In the genomic region with DNA sequence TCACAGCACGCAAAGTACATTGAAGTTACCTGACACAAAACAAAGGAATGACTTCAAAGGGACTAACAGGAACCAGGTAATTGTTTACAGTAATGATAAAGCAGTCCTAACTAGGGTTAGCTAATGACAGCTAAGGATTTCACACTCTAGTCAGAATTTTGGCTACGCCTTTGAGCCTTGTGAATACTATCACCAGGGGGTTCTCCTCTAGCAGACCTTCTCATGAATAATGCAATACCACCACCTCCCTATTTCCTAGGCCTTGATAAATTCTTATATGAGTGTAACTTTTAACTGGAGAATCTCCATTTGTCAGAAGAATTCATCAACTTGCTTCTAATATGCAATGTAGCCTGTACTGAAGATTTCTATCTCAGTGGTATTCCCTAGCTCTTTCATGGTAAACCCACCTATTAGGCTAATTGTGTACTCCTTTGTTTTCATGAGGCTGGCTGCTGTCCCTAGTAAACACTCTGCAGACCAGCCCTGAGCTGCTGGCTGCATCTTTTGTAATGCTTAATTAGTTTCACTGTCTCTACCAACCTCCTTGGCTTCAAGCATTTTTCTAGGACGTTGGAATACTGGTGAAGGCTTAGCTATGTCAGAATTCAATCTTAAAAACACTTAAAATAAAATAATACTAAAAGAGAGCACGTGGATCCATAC, we compare ENCODE assay signal across 14 mouse cellular contexts.
DNase-seq lines count a peak whose midpoint lies in the region; ATAC-seq lines count a peak whose summit lies in the region.
"Had no signal": no experiment of that assay in that cellular context is flagged by ENCODE, and none has a peak within 500 bp of the region (broad histone marks: within the 10 kb centered on the region; RNA-seq: fewer than 3 reads in every experiment).

No protein-coding gene starts in this region.

- no peak overlapping the region for H3K9ac ChIP-seq in forebrain, embryonic 14.5 days (ENCODE audit: low read length)
- no peak overlapping the region for H3K9ac ChIP-seq in midbrain, embryonic 12.5 days (replicated peaks)
- H3K9ac ChIP-seq: embryonic facial prominence, embryonic 13.5 days; limb, embryonic 13.5 days; stomach, embryonic 15.5 days had no signal

- H3K27me3 ChIP-seq in forebrain, embryonic 14.5 days (replicated peaks; ENCODE audit: control insufficient read depth, insufficient read depth, low read length), result no peaks in the 10 kb centered on the region
- no peaks in the 10 kb centered on the region for H3K27me3 ChIP-seq in midbrain, embryonic 12.5 days
- H3K27me3 ChIP-seq: embryonic facial prominence, embryonic 13.5 days; limb, embryonic 13.5 days; stomach, embryonic 15.5 days had no signal

- intact Hi-C loops in left cerebral cortex, postnatal 25 days (cut with DNase I), result no loop called here

- no peaks in the 10 kb centered on the region for H3K36me3 ChIP-seq in forebrain, embryonic 14.5 days (ENCODE audit: control insufficient read depth, insufficient read depth, low read length)
- no peaks in the 10 kb centered on the region for H3K36me3 ChIP-seq in midbrain, embryonic 12.5 days
- H3K36me3 ChIP-seq: embryonic facial prominence, embryonic 13.5 days; limb, embryonic 13.5 days; stomach, embryonic 15.5 days had no signal

- peak; percentile 73; the same call in 1 of the 2 replicates for ATAC-seq in forebrain, embryonic 14.5 days
- peak; percentile 81 for ATAC-seq in midbrain, embryonic 12.5 days (ENCODE audit: low FRiP score, low read depth)
- ATAC-seq: CD4-positive, CD25-positive, alpha-beta regulatory T cell, adult 4 months had no signal

- DNase-seq in retina, postnatal 1 day, result peak; percentile 7
- DNase-seq in retina, embryonic 14.5 days (ENCODE audit: low spot score), result no peak
- peak; percentile 51 for DNase-seq in forebrain, embryonic 14.5 days (ENCODE audit: low spot score)
- no peak for DNase-seq in lung, adult 18-20 months
- DNase-seq in left cerebral cortex, postnatal 25 days (ENCODE audit: low spot score in 2 of 2), result no peak
- DNase-seq in kidney, postnatal 25 days, result no peak
- DNase-seq: cerebellum, adult 11-12 months; gastrocnemius, adult 2 months; lung, postnatal 4 days had no signal

- H3K9me3 ChIP-seq in forebrain, embryonic 14.5 days (replicated peaks; ENCODE audit: control insufficient read depth, low read length), result no peaks in the 10 kb centered on the region
- H3K9me3 ChIP-seq in midbrain, embryonic 12.5 days, result no peaks in the 10 kb centered on the region
- H3K9me3 ChIP-seq: embryonic facial prominence, embryonic 13.5 days; limb, embryonic 13.5 days; stomach, embryonic 15.5 days had no signal

- no peak overlapping the region for H3K4me2 ChIP-seq in forebrain, embryonic 14.5 days (ENCODE audit: low read length)
- no peak overlapping the region; the same call in 1 of the 2 replicates for H3K4me2 ChIP-seq in midbrain, embryonic 12.5 days (replicated peaks)
- H3K4me2 ChIP-seq: embryonic facial prominence, embryonic 13.5 days; limb, embryonic 13.5 days; stomach, embryonic 15.5 days had no signal

- no peak overlapping the region for H3K4me3 ChIP-seq in forebrain, embryonic 14.5 days (ENCODE audit: low read depth, low read length)
- H3K4me3 ChIP-seq in midbrain, embryonic 12.5 days, result no peak overlapping the region
- H3K4me3 ChIP-seq: embryonic facial prominence, embryonic 13.5 days; gastrocnemius, adult 2 months; limb, embryonic 13.5 days; stomach, embryonic 15.5 days had no signal

- 8% methylated on average over 4 of the region's 4 CpGs for WGBS in forebrain, embryonic 14.5 days
- WGBS in midbrain, embryonic 12.5 days, result 26% methylated on average over 4 of the region's 4 CpGs

- H3K4me1 ChIP-seq in forebrain, embryonic 14.5 days (ENCODE audit: control insufficient read depth, insufficient read depth, low read length), result 0 out of 2 replicates have a peak, but pooled peaks cover 4% of the 10 kb centered on the region
- no peaks in the 10 kb centered on the region for H3K4me1 ChIP-seq in midbrain, embryonic 12.5 days
- H3K4me1 ChIP-seq: embryonic facial prominence, embryonic 13.5 days; limb, embryonic 13.5 days; stomach, embryonic 15.5 days had no signal

- no peak overlapping the region for H3K27ac ChIP-seq in forebrain, embryonic 14.5 days (ENCODE audit: low read depth, low read length)
- H3K27ac ChIP-seq in midbrain, embryonic 12.5 days (replicated peaks), result no peak overlapping the region
- H3K27ac ChIP-seq: embryonic facial prominence, embryonic 13.5 days; gastrocnemius, adult 2 months; limb, embryonic 13.5 days; stomach, embryonic 15.5 days had no signal

Comparison
In these comparisons a context has a peak if more than half of its experiments do, and no peak if none do; other contexts are left out.
1. DNase-seq: peak in retina, postnatal 1 day (single experiment) and forebrain, embryonic 14.5 days (single experiment); none in retina, embryonic 14.5 days (single experiment), lung, adult 18-20 months (0 of 2), left cerebral cortex, postnatal 25 days (0 of 2) and kidney, postnatal 25 days (0 of 2).